Mouse (Mus musculus): ENCODE data around the gene Zfp524. TPM values are rescaled to one million over a fixed set of nuclear protein-coding genes. Genes with fewer than 3 reads are reported as not detected.

The Zfp524 gene
- polyA plus RNA-seq, 2 experiments, result 8.9 to 9.5 TPM

GRCm38 (mm10) chr7:5031496-5031895 lies 17.3 kb downstream of the Zfp524 start:
- Histone ChIP-seq H3K9ac (replicated peaks) (no peak overlapping the region), H3K27ac (no peak overlapping the region), H3K4me2 (ENCODE audit: low read depth) (no peak overlapping the region), H3K4me1 (replicated peaks; ENCODE audit: control insufficient read depth in 2 of 2, insufficient read depth in 2 of 2, low read length in 1 of 2) (no peaks in the 10 kb centered on the region), H3K27me3 (ENCODE audit: control insufficient read depth, insufficient read depth, low read length) (no peaks in the 10 kb centered on the region), H3K36me3 (replicated peaks; ENCODE audit: control insufficient read depth, insufficient read depth, low read depth) (peaks cover 32% of the 10 kb centered on the region), H3K4me3 (ENCODE audit: insufficient read depth in 1 of 2, low read depth in 2 of 2, low read length in 2 of 2) (no peak overlapping the region), H3K9me3 (ENCODE audit: control insufficient read depth, low read length) (peaks cover 20% of the 10 kb centered on the region)
- ATAC-seq (ENCODE audit: insufficient read depth) (no peak), DNase-seq (ENCODE audit: low read depth in 3 of 3, low spot score in 3 of 3) (no peak)
- 91% methylated on average over 46 of the region's 46 CpGs for WGBS (ENCODE audit: insufficient replicate concordance)
- no peak for TF ChIP-seq CTCF (IDR thresholded peaks at IDR 0.05; ENCODE audit: low read depth)
- no peak for TF ChIP-seq EP300 (IDR thresholded peaks at IDR 0.05; ENCODE audit: low read depth)

GRCm38 (mm10) chr7:5033818-5034217 lies 19.6 kb downstream of the Zfp524 start, which contains the start of gene 4632433K11Rik:
4632433K11Rik (plus strand) TSS chr7:5034118.
- H3K27me3 ChIP-seq (ENCODE audit: control insufficient read depth, insufficient read depth, low read length), result no peaks in the 10 kb centered on the region
- TF ChIP-seq CTCF (IDR thresholded peaks at IDR 0.05; ENCODE audit: low read depth), result no peak
- whole genome bisulfite sequencing (ENCODE audit: insufficient replicate concordance), result 64% methylated on average over 3 of the region's 3 CpGs
- H3K4me1 ChIP-seq (replicated peaks; ENCODE audit: control insufficient read depth in 2 of 2, insufficient read depth in 2 of 2, low read length in 1 of 2), result peaks cover 6 to 11% of the 10 kb centered on the region in 2 experiments
- no peak within 1 kb of the TSS for H3K9ac ChIP-seq (replicated peaks)
- ATAC-seq (ENCODE audit: insufficient read depth) (no peak), DNase-seq (ENCODE audit: low read depth in 3 of 3, low spot score in 3 of 3) (no peak)
- no peak within 1 kb of the TSS for H3K4me3 ChIP-seq (ENCODE audit: insufficient read depth in 1 of 2, low read depth in 2 of 2, low read length in 2 of 2)
- H3K36me3 ChIP-seq (replicated peaks; ENCODE audit: control insufficient read depth, insufficient read depth, low read depth), result peaks cover 32% of the 10 kb centered on the region
- H3K27ac ChIP-seq, result no peak within 1 kb of the TSS
- H3K9me3 ChIP-seq (ENCODE audit: control insufficient read depth, low read length), result peaks cover 20% of the 10 kb centered on the region
- no peak within 1 kb of the TSS for H3K4me2 ChIP-seq (ENCODE audit: low read depth)

GRCm38 (mm10) chr7:5035628-5036027 lies 21.4 kb downstream of the Zfp524 start:
- peaks cover 17% of the 10 kb centered on the region for H3K36me3 ChIP-seq (replicated peaks; ENCODE audit: control insufficient read depth, insufficient read depth, low read depth)
- DNase-seq (ENCODE audit: low read depth in 3 of 3, low spot score in 3 of 3) (no peak), ATAC-seq (ENCODE audit: insufficient read depth) (no peak)
- peaks cover 10% of the 10 kb centered on the region for H3K9me3 ChIP-seq (ENCODE audit: control insufficient read depth, low read length)
- H3K27me3 ChIP-seq (ENCODE audit: control insufficient read depth, insufficient read depth, low read length), result no peaks in the 10 kb centered on the region
- no peak overlapping the region for H3K4me3 ChIP-seq (ENCODE audit: insufficient read depth in 1 of 2, low read depth in 2 of 2, low read length in 2 of 2)
- TF ChIP-seq EP300 (IDR thresholded peaks at IDR 0.05; ENCODE audit: low read depth) (no peak), CTCF (IDR thresholded peaks at IDR 0.05; ENCODE audit: low read depth) (no peak)
- H3K27ac ChIP-seq, result no peak overlapping the region
- H3K9ac ChIP-seq (replicated peaks), result no peak overlapping the region
- no peak overlapping the region for H3K4me2 ChIP-seq (ENCODE audit: low read depth)
- 91% methylated on average over 17 of the region's 17 CpGs for WGBS (ENCODE audit: insufficient replicate concordance)
- H3K4me1 ChIP-seq (replicated peaks; ENCODE audit: control insufficient read depth in 2 of 2, insufficient read depth in 2 of 2, low read length in 1 of 2), result peaks cover 9 to 17% of the 10 kb centered on the region in 2 experiments

DNA sequence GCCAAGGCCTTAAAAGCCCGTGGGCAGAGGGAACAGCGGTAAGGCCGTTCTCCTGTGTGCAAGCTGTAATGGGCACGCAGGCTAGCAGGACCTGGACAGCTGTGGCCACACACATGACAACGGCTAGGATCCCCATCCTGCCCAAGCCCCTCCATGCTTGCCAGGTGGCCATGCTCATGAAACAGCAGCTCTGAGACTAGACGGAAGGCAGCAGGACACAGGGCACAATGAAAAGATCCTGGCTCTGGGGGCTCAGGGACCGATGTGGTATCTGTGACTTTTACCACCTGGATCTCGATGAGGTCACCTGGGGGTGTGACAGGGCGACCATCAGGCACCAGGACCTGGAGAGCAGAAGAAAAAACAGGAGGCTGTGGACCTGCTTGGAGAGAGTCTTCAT lies 21.9 kb downstream of the Zfp524 start:
- TF ChIP-seq EP300 (IDR thresholded peaks at IDR 0.05; ENCODE audit: low read depth) (no peak), CTCF (IDR thresholded peaks at IDR 0.05; ENCODE audit: low read depth) (no peak)
- Histone ChIP-seq H3K27me3 (ENCODE audit: control insufficient read depth, insufficient read depth, low read length) (no peaks in the 10 kb centered on the region), H3K9ac (replicated peaks) (no peak overlapping the region), H3K36me3 (replicated peaks; ENCODE audit: control insufficient read depth, insufficient read depth, low read depth) (peaks cover 12% of the 10 kb centered on the region), H3K9me3 (ENCODE audit: control insufficient read depth, low read length) (peaks cover 5% of the 10 kb centered on the region), H3K27ac (no peak overlapping the region), H3K4me3 (ENCODE audit: insufficient read depth in 1 of 2, low read depth in 2 of 2, low read length in 2 of 2) (no peak overlapping the region), H3K4me2 (ENCODE audit: low read depth) (no peak overlapping the region), H3K4me1 (replicated peaks; ENCODE audit: control insufficient read depth in 2 of 2, insufficient read depth in 2 of 2, low read length in 1 of 2) (peaks cover 9 to 17% of the 10 kb centered on the region in 2 experiments)
- ATAC-seq (ENCODE audit: insufficient read depth), result no peak
- no peak for DNase-seq (ENCODE audit: low read depth in 3 of 3, low spot score in 3 of 3)
- WGBS (ENCODE audit: insufficient replicate concordance), result 76% methylated on average over 9 of the region's 9 CpGs

GRCm38 (mm10) chr7:5037026-5037425 lies 22.8 kb downstream of the Zfp524 start:
- no peak overlapping the region for H3K27ac ChIP-seq
- H3K4me1 ChIP-seq (replicated peaks; ENCODE audit: control insufficient read depth in 2 of 2, insufficient read depth in 2 of 2, low read length in 1 of 2), result peaks cover 9 to 17% of the 10 kb centered on the region in 2 experiments
- H3K4me3 ChIP-seq (ENCODE audit: insufficient read depth in 1 of 2, low read depth in 2 of 2, low read length in 2 of 2), result no peak overlapping the region
- no peak for ATAC-seq (ENCODE audit: insufficient read depth)
- peaks cover 3% of the 10 kb centered on the region for H3K36me3 ChIP-seq (replicated peaks; ENCODE audit: control insufficient read depth, insufficient read depth, low read depth)
- TF ChIP-seq EP300 (IDR thresholded peaks at IDR 0.05; ENCODE audit: low read depth) (no peak), CTCF (IDR thresholded peaks at IDR 0.05; ENCODE audit: low read depth) (no peak)
- WGBS (ENCODE audit: insufficient replicate concordance), result 83% methylated on average over 7 of the region's 7 CpGs
- no peaks in the 10 kb centered on the region for H3K9me3 ChIP-seq (ENCODE audit: control insufficient read depth, low read length)
- no peaks in the 10 kb centered on the region for H3K27me3 ChIP-seq (ENCODE audit: control insufficient read depth, insufficient read depth, low read length)
- DNase-seq (ENCODE audit: low read depth in 3 of 3, low spot score in 3 of 3), result no peak
- H3K9ac ChIP-seq (replicated peaks), result no peak overlapping the region
- no peak overlapping the region for H3K4me2 ChIP-seq (ENCODE audit: low read depth)

Measured in liver, embryonic 14.5 days (tissue).